Mouse (Mus musculus) MN1 (cell line): ENCODE results near the gene Tdp1.

Experiments used
- DNase-seq: peaks from one replicate; pipeline ENCODE4 v3.0.0-alpha.2; 2016; ENCODE audit warnings: low spot score

The Tdp1 gene

GRCm38 (mm10) chr12:99898248-99898870, 14.0 kb downstream of the Tdp1 start:
- no peak for DNase-seq

GRCm38 (mm10) chr12:99899991-99900390, 15.7 kb downstream of the Tdp1 start:
- peak; percentile 20 for DNase-seq

- DNase-seq = no peak
Measured at GRCm38 (mm10) chr12:99901973-99902866, 17.9 kb downstream of the Tdp1 start.

GRCm38 (mm10) chr12:99902867-99903370, 18.6 kb downstream of the Tdp1 start:
- DNase-seq = no peak

GRCm38 (mm10) chr12:99904537-99904936, 20.2 kb downstream of the Tdp1 start:
- DNase-seq = no peak

- no peak for DNase-seq
Measured at GRCm38 (mm10) chr12:99911466-99911865, 27.1 kb downstream of the Tdp1 start.

GRCm38 (mm10) chr12:99917800-99918427, 33.6 kb downstream of the Tdp1 start:
- DNase-seq = peak; percentile 46

- no peak for DNase-seq
Measured at GRCm38 (mm10) chr12:99919636-99920035, 35.3 kb downstream of the Tdp1 start.

GRCm38 (mm10) chr12:99921045-99921444, 36.7 kb downstream of the Tdp1 start:
- DNase-seq = no peak

- peak; percentile 65 for DNase-seq
Measured at GRCm38 (mm10) chr12:99923131-99923606, 38.9 kb downstream of the Tdp1 start.

GRCm38 (mm10) chr12:99923703-99924102, 39.4 kb downstream of the Tdp1 start:
- no peak for DNase-seq

GRCm38 (mm10) chr12:99928311-99928710, 44.0 kb downstream of the Tdp1 start:
- no peak for DNase-seq

- DNase-seq = peak; percentile 53
Measured at GRCm38 (mm10) chr12:99929160-99929559, 44.8 kb downstream of the Tdp1 start.

- no peak for DNase-seq
Measured at GRCm38 (mm10) chr12:99932245-99932644, 47.9 kb downstream of the Tdp1 start.

GRCm38 (mm10) chr12:99933630-99934029, 49.3 kb downstream of the Tdp1 start:
- DNase-seq = no peak

- no peak for DNase-seq
Measured at GRCm38 (mm10) chr12:99935403-99935802, 51.1 kb downstream of the Tdp1 start.

- no peak for DNase-seq
Measured at GRCm38 (mm10) chr12:99938476-99938875, 54.2 kb downstream of the Tdp1 start.

GRCm38 (mm10) chr12:99939179-99939578, 54.9 kb downstream of the Tdp1 start:
- no peak for DNase-seq

GRCm38 (mm10) chr12:99940704-99941103, 56.4 kb downstream of the Tdp1 start:
- no peak for DNase-seq

- no peak for DNase-seq
Measured at GRCm38 (mm10) chr12:99942441-99942840, 58.1 kb downstream of the Tdp1 start.

GRCm38 (mm10) chr12:99952928-99953327, 68.6 kb downstream of the Tdp1 start:
- peak; percentile 19 for DNase-seq

- DNase-seq = no peak
Measured at GRCm38 (mm10) chr12:99956411-99956810, 72.1 kb downstream of the Tdp1 start.
